Mouse (Mus musculus): ENCODE results near the gene Cse1l. TPM values are rescaled to one million over a fixed set of nuclear protein-coding genes. Genes with fewer than 3 reads are reported as not detected.

The Cse1l gene
- total RNA-seq (2021) = 10 to 100 TPM; 73.5 to 76.0 TPM

DNA sequence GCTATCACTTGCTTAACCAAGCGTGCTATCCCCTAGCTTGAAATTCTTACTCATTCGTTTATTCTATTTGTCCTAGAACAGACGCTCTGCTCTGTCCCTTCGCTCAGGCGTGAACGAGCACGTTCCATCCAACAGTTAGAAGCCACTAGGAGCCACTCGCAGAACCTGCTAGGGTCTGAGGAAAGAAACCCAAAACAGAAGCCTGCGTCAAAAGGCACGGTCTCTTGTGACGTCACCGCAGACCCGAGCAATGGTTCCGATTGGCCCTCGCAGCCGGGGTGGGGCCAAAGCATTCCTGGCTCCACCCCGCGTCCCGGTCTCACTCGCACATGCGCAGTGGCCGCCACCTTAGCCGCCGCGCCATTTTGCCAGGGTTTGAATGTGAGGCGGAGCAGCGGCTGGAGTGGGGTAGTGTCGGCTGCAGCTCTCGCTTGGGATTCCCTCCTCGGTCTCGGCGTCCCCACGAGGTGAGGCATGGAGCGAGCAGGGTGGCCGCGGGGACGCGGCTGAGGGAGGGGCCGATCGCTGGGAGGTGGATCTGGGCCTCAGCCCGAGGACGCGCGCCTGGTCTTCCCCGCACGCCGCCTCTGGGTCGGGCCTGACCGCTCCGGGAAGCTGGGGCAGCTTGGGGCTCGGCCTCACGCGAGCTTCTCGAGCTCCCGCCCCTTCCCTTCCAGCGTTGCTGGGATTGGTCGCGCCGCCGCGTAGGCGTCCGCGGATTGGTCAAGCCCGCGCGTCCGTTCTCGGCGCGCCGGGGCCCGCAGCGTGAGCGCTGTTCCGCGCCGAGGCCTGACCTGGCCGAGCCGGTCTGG lies at the start of gene Cse1l:
Gene Cse1l (plus strand): TSS at position 330 of the 812 bp plus-strand sequence.
- DNase-seq (ENCODE audit: extremely low spot score in 1 of 2, low spot score in 2 of 2) = peak; percentile 98
- intact Hi-C loops (cut with DNase I) = no loop called here

DNA sequence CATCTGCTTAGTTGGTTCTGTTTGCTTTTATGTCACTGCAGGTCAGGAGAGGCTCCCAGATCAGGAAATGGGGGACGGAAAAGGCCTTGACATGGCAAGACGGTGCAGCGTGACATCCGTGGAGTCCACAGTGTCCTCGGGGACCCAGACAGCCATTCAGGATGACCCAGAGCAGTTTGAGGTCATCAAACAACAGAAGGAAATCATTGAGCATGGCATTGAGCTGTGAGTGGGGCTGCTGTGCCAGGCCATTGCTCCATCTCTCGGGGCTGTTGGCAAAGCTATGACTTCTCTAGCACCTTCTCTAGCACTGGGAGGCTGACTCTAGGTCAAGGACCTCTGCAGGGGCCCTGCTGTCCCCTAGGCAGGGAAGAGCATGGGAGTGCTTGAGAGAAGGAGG lies 49.5 kb upstream of the Cse1l start:
- no peak for DNase-seq (ENCODE audit: extremely low spot score in 1 of 2, low spot score in 2 of 2)
- intact Hi-C loops (cut with DNase I) = no loop called here

DNA sequence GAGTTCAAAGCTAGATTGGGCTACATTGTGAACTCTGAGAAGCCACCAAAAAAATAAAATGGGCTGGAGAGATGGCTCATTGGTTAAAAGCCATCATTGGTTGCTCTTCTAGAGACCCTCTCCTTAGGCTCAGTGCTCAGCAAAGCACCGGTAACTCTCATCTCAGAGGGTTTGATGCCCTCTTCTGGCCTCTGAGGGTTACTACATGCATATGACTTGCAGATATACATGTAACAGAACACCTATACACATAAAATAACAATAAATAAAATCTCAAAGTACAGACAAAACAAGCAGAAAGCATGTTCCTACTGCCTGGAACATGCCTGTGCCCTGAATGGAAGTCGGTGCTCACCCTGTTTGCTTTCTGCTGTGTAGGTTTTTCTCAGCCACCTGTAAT lies 48.7 kb upstream of the Cse1l start:
- intact Hi-C loops (cut with DNase I) = no loop called here
- DNase-seq (ENCODE audit: extremely low spot score in 1 of 2, low spot score in 2 of 2) = no peak

DNA sequence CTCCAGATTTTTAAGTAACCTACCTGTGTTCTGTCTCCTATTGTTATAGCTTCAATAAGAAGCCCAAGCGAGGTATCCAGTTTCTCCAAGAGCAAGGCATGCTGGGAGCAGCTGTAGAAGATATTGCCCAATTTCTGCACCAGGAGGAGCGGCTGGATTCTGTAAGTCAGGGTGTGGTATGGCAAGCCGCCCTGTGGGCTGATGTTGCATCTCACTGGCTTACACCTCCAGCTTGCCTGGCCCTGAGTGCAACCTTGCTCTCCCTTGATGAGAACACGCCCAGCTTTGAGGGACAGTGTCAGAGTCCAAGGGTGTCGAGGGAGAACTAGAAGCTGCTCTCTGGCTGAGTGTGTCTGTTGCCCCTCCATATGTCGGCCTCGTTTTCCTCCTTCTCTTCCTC lies 46.6 kb upstream of the Cse1l start:
- intact Hi-C loops (cut with DNase I) = no loop called here
- DNase-seq (ENCODE audit: extremely low spot score in 1 of 2, low spot score in 2 of 2) = no peak

DNA sequence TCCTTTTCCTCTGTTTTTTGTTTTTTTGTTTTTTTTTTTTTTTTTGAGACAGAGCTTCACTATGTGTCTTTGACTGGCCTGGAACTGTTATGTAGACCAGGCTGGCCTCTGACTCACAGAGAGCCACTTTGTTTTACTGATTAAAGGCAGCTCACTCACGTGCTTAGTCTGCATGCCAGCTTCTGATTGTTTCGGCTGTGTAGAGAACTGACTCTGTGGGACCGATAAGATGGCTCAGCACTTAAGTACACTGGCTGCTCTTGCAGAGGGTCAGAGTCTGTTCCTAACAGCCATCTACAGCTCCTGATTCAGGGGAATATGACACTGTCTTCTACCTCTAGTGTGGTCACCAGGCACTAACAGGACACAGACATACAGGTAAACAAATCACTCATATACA lies 43.3 kb upstream of the Cse1l start:
- intact Hi-C loops (cut with DNase I) = loop anchor here (5.0 to 10.0 kb wide), 2 partner anchors 162 to 285 kb away; no protein-coding TSS in a partner anchor
- DNase-seq (ENCODE audit: extremely low spot score in 1 of 2, low spot score in 2 of 2) = no peak

DNA sequence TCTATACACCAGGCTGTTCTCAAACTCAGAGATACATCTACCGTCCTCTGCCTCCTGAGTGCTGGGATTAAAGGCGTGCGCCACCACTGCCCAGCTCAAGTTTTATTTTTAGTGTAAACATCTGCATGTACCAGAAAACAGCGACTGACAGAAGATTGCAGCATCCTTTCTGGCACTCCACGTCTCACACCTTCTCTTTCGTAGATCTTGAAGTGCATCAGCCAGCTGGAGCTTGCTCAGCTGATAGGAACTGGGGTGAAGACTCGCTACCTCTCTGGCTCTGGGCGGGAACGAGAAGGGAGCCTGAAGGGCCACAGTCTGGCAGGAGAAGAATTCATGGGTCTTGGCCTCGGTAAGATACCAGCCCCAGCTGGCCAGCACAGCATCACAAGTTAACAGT lies 40.4 kb upstream of the Cse1l start:
- DNase-seq (ENCODE audit: extremely low spot score in 1 of 2, low spot score in 2 of 2) = no peak

DNA sequence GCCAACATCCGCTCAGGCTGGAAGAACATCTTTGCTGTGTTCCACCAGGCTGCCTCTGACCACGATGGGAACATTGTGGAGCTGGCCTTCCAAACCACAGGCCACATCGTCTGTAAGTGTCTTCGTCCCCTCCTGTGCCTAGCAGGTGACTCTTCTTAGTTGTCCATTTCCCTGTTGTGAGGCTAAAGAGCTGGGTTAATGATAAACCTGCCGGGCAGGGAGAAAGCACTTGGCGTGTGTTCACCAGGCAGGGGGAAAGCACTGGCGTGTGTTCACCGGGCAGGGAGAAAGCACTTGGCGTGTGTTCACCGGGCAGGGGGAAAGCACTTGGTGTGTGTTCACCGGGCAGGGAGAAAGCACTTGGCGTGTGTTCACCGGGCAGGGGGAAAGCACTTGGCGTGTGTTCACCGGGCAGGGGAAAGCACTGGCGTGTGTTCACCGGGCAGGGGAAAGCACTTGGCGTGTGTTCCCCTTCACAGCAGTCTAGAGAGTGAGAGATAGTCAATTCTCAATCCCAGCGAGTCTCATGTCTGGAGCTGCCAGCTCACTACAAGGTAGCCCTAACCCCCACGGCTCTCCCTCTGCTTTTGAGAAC lies 35.5 kb upstream of the Cse1l start:
- no peak for DNase-seq (ENCODE audit: extremely low spot score in 1 of 2, low spot score in 2 of 2)
- intact Hi-C loops (cut with DNase I) = no loop called here

More for the DNA sequence above, 40.4 kb upstream of the Cse1l start:
- intact Hi-C loops (cut with DNase I) = loop anchor here (10.0 kb wide), 1 partner anchor 159 kb away; no protein-coding TSS in a partner anchor

DNA sequence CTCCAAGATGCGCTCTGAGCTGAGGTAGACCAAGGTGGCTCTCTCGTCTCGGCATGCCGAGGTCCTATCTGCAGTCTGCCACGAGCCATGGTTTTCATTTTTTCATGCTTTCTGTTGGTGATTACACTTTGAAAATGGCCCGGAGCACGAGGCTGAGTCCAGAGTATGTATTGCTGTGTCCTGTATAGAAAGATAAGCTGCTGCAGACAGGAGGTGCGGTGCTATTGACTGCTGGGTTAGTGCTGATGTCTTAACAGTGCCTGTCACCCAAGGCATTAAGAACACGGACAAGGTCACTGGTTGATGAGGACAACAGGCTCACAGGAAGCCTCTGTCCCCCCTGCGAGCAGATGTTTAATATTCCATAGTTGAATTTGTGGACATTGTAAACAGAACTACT lies 34.9 kb upstream of the Cse1l start:
- intact Hi-C loops (cut with DNase I) = no loop called here

DNA sequence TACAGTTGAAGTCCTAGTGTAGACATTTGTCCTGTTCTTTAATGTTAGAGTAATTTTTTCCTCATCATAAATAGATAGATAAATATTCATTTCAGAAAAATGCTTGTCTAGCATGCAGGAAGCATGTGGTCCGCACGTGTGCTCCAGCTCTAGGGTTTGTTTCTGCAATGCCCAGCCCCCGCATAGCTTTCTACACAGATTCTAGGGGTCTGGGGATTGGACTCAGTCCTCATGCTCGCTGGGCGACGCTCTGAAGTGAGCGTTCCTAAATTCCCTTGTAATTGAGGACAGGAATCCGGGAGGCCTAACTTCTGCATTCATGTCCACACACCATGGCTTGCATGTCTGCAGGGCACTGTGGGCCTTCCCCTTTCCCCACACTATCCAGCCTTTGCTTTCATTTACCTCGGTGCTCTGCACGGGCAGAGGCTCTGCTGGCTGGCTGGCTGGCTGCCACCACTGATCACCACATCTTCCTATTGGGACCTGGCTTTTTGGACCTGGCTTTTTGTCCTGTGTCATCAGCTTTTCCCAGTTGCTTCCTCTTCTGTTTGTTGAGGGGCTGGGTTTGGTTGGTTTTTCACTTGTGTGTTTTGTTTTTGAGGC lies 31.1 kb upstream of the Cse1l start:
- DNase-seq (ENCODE audit: extremely low spot score in 1 of 2, low spot score in 2 of 2) = peak in 1 of 2 experiments; percentile 40
- intact Hi-C loops (cut with DNase I) = no loop called here

More for the DNA sequence above, 34.9 kb upstream of the Cse1l start:
- no peak for DNase-seq (ENCODE audit: extremely low spot score in 1 of 2, low spot score in 2 of 2)

DNA sequence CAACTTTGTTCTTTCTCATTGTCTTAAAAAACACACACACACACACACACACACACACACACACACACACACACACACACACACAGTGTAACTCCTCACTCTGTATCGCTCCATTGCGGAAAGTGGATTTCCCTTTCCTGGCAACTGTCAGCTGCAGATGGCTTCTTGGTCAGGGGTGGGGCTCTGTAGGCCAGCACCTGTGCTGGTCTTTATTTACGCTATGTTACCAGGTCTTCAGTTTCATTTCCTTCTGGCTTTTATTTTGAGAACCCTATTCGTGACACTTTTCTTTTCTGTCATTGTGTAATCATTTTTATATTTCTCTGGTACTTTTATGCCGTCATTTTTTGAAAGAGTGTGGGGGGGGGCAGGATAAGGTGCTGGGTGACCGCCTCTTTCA lies 30.3 kb upstream of the Cse1l start:
- intact Hi-C loops (cut with DNase I) = no loop called here

DNA sequence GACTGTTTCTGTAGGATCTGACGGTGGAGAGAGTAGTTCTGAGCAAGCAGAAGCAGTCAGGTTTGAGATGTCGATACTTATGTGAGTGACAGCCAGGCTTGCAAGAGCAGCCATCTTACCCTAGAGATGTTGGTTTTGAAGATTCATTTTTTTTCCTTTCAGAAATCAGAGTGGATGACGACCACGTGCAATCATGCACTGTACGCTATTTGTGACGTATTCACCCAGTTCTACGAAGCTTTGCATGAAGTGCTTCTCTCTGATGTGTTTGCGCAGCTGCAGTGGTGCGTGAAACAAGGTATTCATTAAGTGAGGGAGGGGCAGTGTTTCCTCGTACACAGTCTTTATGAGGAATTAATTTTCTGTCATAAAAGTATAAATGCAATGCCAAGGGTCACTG lies 29.5 kb upstream of the Cse1l start:
- intact Hi-C loops (cut with DNase I) = no loop called here

More for the DNA sequence above, 30.3 kb upstream of the Cse1l start:
- no peak for DNase-seq (ENCODE audit: extremely low spot score in 1 of 2, low spot score in 2 of 2)

DNA sequence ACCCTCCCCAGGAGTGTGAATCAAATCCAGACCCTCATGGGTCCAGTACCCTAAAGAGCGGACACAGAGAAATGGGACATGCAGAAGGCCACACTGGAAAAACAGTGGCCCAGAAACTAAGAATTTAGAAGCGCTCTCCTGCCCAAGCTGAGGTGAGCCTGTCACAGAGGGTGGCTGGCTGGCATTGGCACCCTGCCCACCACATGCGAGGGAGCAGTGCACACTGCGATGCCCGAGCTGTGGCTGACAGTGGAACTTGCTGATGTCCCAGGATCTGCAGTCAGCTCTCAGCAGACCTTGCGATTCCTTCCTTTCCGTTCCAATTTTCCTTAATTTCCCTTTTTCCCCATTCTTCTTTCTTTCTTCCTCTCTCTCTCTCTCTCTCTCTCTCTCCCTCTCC lies 20.8 kb upstream of the Cse1l start:
- DNase-seq (ENCODE audit: extremely low spot score in 1 of 2, low spot score in 2 of 2) = peak in 1 of 2 experiments; percentile 48
- intact Hi-C loops (cut with DNase I) = no loop called here

More for the DNA sequence above, 29.5 kb upstream of the Cse1l start:
- no peak for DNase-seq (ENCODE audit: extremely low spot score in 1 of 2, low spot score in 2 of 2)

DNA sequence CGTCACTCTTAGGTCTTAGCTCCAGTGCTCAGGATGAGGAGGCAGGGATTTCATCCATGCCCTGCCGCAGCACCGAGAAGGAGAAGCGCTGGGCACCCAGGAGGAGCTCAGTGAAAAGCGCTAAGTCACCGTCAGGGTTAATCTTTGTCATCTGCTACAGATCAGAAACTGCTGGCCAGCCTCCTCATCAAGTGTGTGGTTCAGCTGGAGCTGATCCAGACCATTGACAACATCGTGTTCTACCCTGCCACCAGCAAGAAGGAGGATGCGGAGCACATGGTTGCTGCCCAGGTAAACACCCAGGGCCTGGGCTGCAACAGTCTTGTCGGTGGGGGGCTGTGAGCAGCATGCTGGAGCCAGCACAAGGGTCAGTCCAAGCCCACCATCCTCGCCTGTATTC lies 20.2 kb upstream of the Cse1l start:
- DNase-seq (ENCODE audit: extremely low spot score in 1 of 2, low spot score in 2 of 2) = no peak
- intact Hi-C loops (cut with DNase I) = no loop called here

DNA sequence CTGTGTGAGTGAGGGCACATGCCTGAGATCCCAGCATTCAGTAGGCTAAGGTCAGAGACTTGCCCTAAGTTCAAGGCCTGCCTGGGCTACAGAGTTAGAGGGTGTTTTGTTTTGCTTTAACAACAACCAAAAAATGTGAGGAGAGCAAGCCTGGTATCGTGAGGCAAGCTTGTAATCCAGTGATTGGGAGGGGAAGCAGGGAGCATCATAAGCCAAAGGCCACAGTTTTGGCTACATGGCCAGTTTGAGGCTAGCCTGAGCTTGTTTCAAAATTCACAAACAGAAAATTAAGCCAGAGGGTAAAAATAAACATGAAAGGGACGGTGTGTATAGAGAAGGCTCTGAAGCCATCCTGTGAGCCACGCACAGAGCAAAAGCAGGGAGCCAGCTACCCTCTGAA lies 19.6 kb upstream of the Cse1l start:
- intact Hi-C loops (cut with DNase I) = no loop called here
- no peak for DNase-seq (ENCODE audit: extremely low spot score in 1 of 2, low spot score in 2 of 2)

DNA sequence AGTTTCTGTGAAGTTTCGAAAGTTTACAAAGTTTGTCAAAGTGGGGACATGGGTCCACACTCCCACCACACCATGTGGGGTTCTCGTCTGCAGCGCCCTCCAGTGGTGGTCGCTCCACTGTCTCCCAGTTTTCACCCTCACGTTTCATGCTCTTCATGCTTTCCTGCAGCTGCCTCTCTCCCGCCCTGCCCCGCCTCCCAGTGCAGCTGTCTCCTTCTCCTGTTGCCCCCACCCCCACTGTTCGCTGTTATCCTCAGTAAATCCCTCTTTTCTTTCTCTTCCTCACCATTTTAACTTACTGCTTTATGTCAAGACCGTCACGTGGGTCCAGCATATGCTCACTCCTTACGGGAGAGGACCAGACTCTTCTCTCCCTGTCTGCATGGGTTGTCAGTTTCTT lies 18.0 kb upstream of the Cse1l start:
- intact Hi-C loops (cut with DNase I) = no loop called here
- no peak for DNase-seq (ENCODE audit: extremely low spot score in 1 of 2, low spot score in 2 of 2)

DNA sequence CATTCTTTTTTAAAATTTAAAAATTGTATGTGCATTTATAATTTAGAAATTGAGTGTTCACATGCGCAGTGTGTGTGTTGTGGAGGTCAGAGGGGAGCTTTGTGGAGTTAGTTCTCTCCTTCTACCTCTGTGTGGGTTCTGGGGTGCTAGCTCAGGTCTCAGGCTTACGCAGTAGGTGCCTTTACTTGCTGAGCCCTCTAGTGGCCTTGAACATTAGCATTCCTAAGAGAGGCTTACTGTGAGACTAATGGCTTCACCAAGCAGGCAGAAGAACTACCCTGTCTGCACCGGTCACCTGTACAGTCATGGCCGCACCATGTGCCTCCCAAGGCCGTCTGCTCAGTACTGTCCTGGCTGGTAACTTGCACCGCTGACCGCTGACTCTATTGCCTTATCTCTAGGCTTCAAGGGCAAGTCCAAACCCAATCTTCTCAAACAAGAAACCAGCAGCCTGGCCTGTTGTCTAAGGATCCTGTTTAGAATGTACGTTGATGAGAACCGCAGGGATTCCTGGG lies 14.4 kb upstream of the Cse1l start:
- intact Hi-C loops (cut with DNase I) = no loop called here
- DNase-seq (ENCODE audit: extremely low spot score in 1 of 2, low spot score in 2 of 2) = no peak

DNA sequence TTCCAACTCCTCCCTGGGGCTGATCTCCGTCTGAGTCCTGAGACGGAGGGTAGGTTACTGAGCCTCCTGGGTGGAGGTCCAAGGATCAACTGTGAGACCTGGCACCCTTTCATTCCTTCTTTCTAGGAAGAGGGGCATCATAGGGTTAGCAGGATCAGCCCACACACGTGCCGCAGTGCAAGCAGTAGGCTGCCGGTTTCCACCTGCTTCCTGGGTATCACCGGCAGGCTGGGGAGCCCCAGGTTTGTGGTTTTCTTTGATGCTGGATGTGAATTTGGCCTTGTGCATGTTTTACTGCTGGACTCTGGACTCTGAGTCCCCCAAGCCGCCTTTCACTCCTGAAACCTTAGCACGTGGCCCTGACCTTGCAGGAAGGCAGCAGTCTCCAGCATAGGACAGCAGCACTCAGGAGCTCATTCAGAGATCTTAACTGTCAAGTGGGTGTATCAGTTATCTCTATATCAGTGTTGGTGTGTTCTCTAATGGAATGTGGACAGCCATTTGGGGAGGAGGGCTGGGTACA lies 13.6 kb upstream of the Cse1l start:
- no peak for DNase-seq (ENCODE audit: extremely low spot score in 1 of 2, low spot score in 2 of 2)
- intact Hi-C loops (cut with DNase I) = no loop called here

DNA sequence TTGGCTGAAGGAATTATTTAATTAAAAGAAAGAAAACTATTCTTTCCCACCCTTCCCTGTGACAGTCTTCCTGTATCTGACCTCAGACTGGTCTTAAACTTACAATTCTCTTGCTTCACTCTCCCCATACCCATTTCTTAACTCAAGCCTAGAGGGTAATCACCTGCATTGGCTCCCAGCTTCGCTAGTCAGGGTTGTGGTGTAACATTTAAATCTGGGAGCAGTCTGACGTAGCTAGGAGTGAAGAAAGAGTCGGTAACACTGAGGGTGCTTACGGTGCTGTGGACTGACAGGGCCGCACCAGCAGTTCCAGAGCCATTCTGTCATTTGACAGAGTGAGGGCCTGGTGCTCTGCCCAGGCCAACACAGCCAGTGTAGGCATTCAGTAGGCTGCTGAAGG lies 12.8 kb upstream of the Cse1l start:
- DNase-seq (ENCODE audit: extremely low spot score in 1 of 2, low spot score in 2 of 2) = no peak

DNA sequence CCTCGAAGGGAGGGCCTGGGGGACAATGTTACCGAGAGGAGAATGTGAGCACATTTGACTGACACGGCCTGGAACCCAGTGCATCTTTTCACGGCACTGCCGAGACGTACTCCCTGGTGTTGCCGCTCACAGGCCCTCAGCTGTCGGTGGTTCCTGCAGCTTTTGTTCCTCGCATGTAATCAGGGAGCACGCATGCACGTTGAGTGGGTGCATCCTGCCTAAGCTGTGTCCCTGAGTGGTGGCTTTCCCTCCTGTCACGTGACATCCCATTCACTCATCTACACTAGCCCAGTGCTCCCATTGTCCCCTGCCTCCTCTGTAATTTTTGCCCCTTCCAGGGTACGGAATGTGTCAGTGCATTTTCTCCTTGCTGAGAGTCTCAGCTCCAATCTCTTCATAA lies 9.5 kb upstream of the Cse1l start:
- intact Hi-C loops (cut with DNase I) = no loop called here
- no peak for DNase-seq (ENCODE audit: extremely low spot score in 1 of 2, low spot score in 2 of 2)

More for the DNA sequence above, 12.8 kb upstream of the Cse1l start:
- intact Hi-C loops (cut with DNase I) = no loop called here

Measured in left cerebral cortex, postnatal 10 days (tissue).